ENCODE assay signal across 14 mouse cellular contexts in genomic region chr9:48755438-48756070, GRCm38 (mm10).
DNase-seq lines count a peak whose midpoint lies in the region; ATAC-seq and TF ChIP-seq lines count a peak whose summit lies in the region.
"Had no signal": no experiment of that assay in that cellular context is flagged by ENCODE, and none has a peak within 500 bp of the region (broad histone marks: within the 10 kb centered on the region; RNA-seq: fewer than 3 reads in every experiment).

No protein-coding gene starts in this region.

- 34% methylated on average over 9 of the region's 9 CpGs for whole genome bisulfite sequencing in hindbrain, embryonic 11.5 days
- WGBS in hindbrain, embryonic 14.5 days: 34% methylated on average over 9 of the region's 9 CpGs
- 37% methylated on average over 9 of the region's 9 CpGs for WGBS in bone marrow, adult 2 months
- WGBS in embryonic facial prominence, embryonic 12.5 days: 27% methylated on average over 9 of the region's 9 CpGs
- 26% methylated on average over 9 of the region's 9 CpGs for WGBS in kidney, embryonic 14.5 days

- H3K4me3 ChIP-seq in hindbrain, embryonic 11.5 days (ENCODE audit: low read depth, low read length): no peak overlapping the region
- no peak overlapping the region for H3K4me3 ChIP-seq in hindbrain, embryonic 14.5 days (replicated peaks; ENCODE audit: low read length)
- H3K4me3 ChIP-seq in bone marrow, adult 2 months (replicated peaks; ENCODE audit: control insufficient read depth, low read depth, low read length): no peak overlapping the region
- no peak overlapping the region for H3K4me3 ChIP-seq in embryonic facial prominence, embryonic 12.5 days
- no peak overlapping the region for H3K4me3 ChIP-seq in kidney, embryonic 14.5 days (ENCODE audit: low read length)
- H3K4me3 ChIP-seq: heart, embryonic 13.5 days; left cerebral cortex, adult 2 months; myocyte had no signal

- H3K9ac ChIP-seq in hindbrain, embryonic 11.5 days (ENCODE audit: low read depth, low read length): no peak overlapping the region
- H3K9ac ChIP-seq in hindbrain, embryonic 14.5 days: no peak overlapping the region
- H3K9ac ChIP-seq in embryonic facial prominence, embryonic 12.5 days: no peak overlapping the region
- H3K9ac ChIP-seq in kidney, embryonic 14.5 days (ENCODE audit: low read depth, low read length): no peak overlapping the region
- H3K9ac ChIP-seq: heart, embryonic 13.5 days had no signal

- 0 out of 2 replicates have a peak, but pooled peaks cover 2% of the 10 kb centered on the region for H3K4me1 ChIP-seq in hindbrain, embryonic 11.5 days (replicated peaks; ENCODE audit: control insufficient read depth, insufficient read depth, low read length)
- H3K4me1 ChIP-seq in hindbrain, embryonic 14.5 days (replicated peaks; ENCODE audit: control insufficient read depth, insufficient read depth, low read length): peaks cover 35% of the 10 kb centered on the region
- H3K4me1 ChIP-seq in bone marrow, adult 2 months (ENCODE audit: control insufficient read depth, insufficient read depth, low read length): peaks cover 7% of the 10 kb centered on the region
- H3K4me1 ChIP-seq in embryonic facial prominence, embryonic 12.5 days: peaks cover 26% of the 10 kb centered on the region
- peaks cover 24% of the 10 kb centered on the region for H3K4me1 ChIP-seq in kidney, embryonic 14.5 days (ENCODE audit: control insufficient read depth, insufficient read depth, low read length)

- ATAC-seq in hindbrain, embryonic 11.5 days (ENCODE audit: low FRiP score): no peak
- ATAC-seq in hindbrain, embryonic 14.5 days (ENCODE audit: low FRiP score): no peak
- ATAC-seq in embryonic facial prominence, embryonic 12.5 days (ENCODE audit: insufficient number of reproducible peaks, insufficient read depth, low FRiP score, low TSS enrichment): no peak
- no peak for ATAC-seq in kidney, embryonic 14.5 days (ENCODE audit: low FRiP score, low TSS enrichment)

- peak; percentile 33 for DNase-seq in hindbrain, embryonic 11.5 days (ENCODE audit: low spot score)
- DNase-seq in hindbrain, embryonic 14.5 days (ENCODE audit: low spot score): no peak
- peak; percentile 54 for DNase-seq in mesoderm, embryonic 11.5 days (ENCODE audit: low read depth, low spot score)
- DNase-seq in adrenal gland, postnatal 4 days (ENCODE audit: low spot score in 2 of 2): no peak
- no peak for DNase-seq in cerebellum, adult 8-10 months
- DNase-seq: cerebellum, postnatal 25 days; lung, adult 2 months had no signal

- no peak overlapping the region for H3K4me2 ChIP-seq in hindbrain, embryonic 11.5 days (replicated peaks; ENCODE audit: low read depth, low read length)
- no peak overlapping the region for H3K4me2 ChIP-seq in hindbrain, embryonic 14.5 days (replicated peaks)
- no peak overlapping the region for H3K4me2 ChIP-seq in embryonic facial prominence, embryonic 12.5 days (replicated peaks)
- no peak overlapping the region for H3K4me2 ChIP-seq in kidney, embryonic 14.5 days (replicated peaks; ENCODE audit: low read depth, low read length)
- H3K4me2 ChIP-seq: heart, embryonic 13.5 days had no signal

- H3K27ac ChIP-seq in hindbrain, embryonic 11.5 days (ENCODE audit: low read depth, low read length): peak overlapping the region; percentile 39; the same call in 1 of the 2 replicates
- H3K27ac ChIP-seq in hindbrain, embryonic 14.5 days: no peak overlapping the region
- H3K27ac ChIP-seq in bone marrow, adult 2 months (ENCODE audit: control insufficient read depth, insufficient read depth, low read depth, low read length, poor library complexity): peak overlapping the region; percentile 15; the same call in 1 of the 2 replicates
- peak overlapping the region; percentile 5; the same call in 1 of the 2 replicates for H3K27ac ChIP-seq in embryonic facial prominence, embryonic 12.5 days
- H3K27ac ChIP-seq in kidney, embryonic 14.5 days (ENCODE audit: low read depth, low read length): no peak overlapping the region
- H3K27ac ChIP-seq: heart, embryonic 13.5 days; kidney, postnatal 0 days; left cerebral cortex, adult 2 months had no signal

- no peak for TF ChIP-seq CTCF in bone marrow, adult 2 months (IDR thresholded peaks at IDR 0.05; ENCODE audit: control insufficient read depth, insufficient read depth, low read length)

- H3K36me3 ChIP-seq in hindbrain, embryonic 11.5 days (ENCODE audit: control insufficient read depth, insufficient read depth, low read length): no peaks in the 10 kb centered on the region
- H3K36me3 ChIP-seq in hindbrain, embryonic 14.5 days (replicated peaks; ENCODE audit: control insufficient read depth, insufficient read depth): no peaks in the 10 kb centered on the region
- no peaks in the 10 kb centered on the region for H3K36me3 ChIP-seq in embryonic facial prominence, embryonic 12.5 days
- no peaks in the 10 kb centered on the region for H3K36me3 ChIP-seq in kidney, embryonic 14.5 days (ENCODE audit: control insufficient read depth, insufficient read depth, low read length)
- H3K36me3 ChIP-seq: heart, embryonic 13.5 days had no signal

- TF ChIP-seq POLR2A in bone marrow, adult 2 months (IDR thresholded peaks at IDR 0.05; ENCODE audit: borderline replicate concordance, control insufficient read depth, low read depth, low read length): no peak

- H3K27me3 ChIP-seq in hindbrain, embryonic 11.5 days (ENCODE audit: control insufficient read depth, insufficient read depth, low read length): no peaks in the 10 kb centered on the region
- H3K27me3 ChIP-seq in hindbrain, embryonic 14.5 days (ENCODE audit: control insufficient read depth, insufficient read depth, low read length): no peaks in the 10 kb centered on the region
- H3K27me3 ChIP-seq in embryonic facial prominence, embryonic 12.5 days: no peaks in the 10 kb centered on the region
- H3K27me3 ChIP-seq in kidney, embryonic 14.5 days (ENCODE audit: control insufficient read depth, insufficient read depth, low read length): no peaks in the 10 kb centered on the region
- H3K27me3 ChIP-seq: heart, embryonic 13.5 days had no signal

- H3K9me3 ChIP-seq in hindbrain, embryonic 11.5 days (ENCODE audit: control insufficient read depth, low read length): no peaks in the 10 kb centered on the region
- no peaks in the 10 kb centered on the region for H3K9me3 ChIP-seq in hindbrain, embryonic 14.5 days (ENCODE audit: control insufficient read depth, low read length)
- H3K9me3 ChIP-seq in embryonic facial prominence, embryonic 12.5 days: no peaks in the 10 kb centered on the region
- no peaks in the 10 kb centered on the region for H3K9me3 ChIP-seq in kidney, embryonic 14.5 days (ENCODE audit: control insufficient read depth, low read length)
- H3K9me3 ChIP-seq: heart, embryonic 13.5 days had no signal

Comparison
In these comparisons a context has a peak if more than half of its experiments do, and no peak if none do; other contexts are left out.
1. DNase-seq: peak in hindbrain, embryonic 11.5 days (single experiment) and mesoderm, embryonic 11.5 days (single experiment); none in hindbrain, embryonic 14.5 days (single experiment), adrenal gland, postnatal 4 days (0 of 2) and cerebellum, adult 8-10 months (single experiment).
2. H3K27ac ChIP-seq: peak in hindbrain, embryonic 11.5 days (single experiment), bone marrow, adult 2 months (single experiment) and embryonic facial prominence, embryonic 12.5 days (single experiment); none in hindbrain, embryonic 14.5 days (single experiment) and kidney, embryonic 14.5 days (single experiment).